Mouse (Mus musculus) limb, embryonic 12.5 days (tissue): ENCODE data around the gene Kif19a. TPM values are rescaled to one million over a fixed set of nuclear protein-coding genes. Genes with fewer than 3 reads are reported as not detected.

Experiments used
- ATAC-seq: fragments of 200-750 bp; cut with Nextera tagmentation; 2 replicates; pipeline ENCODE4 v1.8.0; 2017; ENCODE audit warnings: low read depth, moderate TSS enrichment; ENCODE audit not compliant: insufficient number of reproducible peaks, insufficient read depth, low FRiP score, low TSS enrichment
- H3K27ac ChIP-seq: fragments of 300-500 bp; sonication (generic); 2 replicates; pipeline ENCODE4 v1.5.1; 2016; ENCODE audit warnings: mild to moderate bottlenecking, moderate library complexity
- H3K27me3 ChIP-seq: fragments of 300-500 bp; sonication (generic); 2 replicates; pipeline ENCODE4 v1.6.1; 2016; ENCODE audit warnings: mild to moderate bottlenecking, moderate library complexity
- H3K36me3 ChIP-seq: fragments of 300-500 bp; sonication (generic); 2 replicates; pipeline ENCODE4 v1.6.1; 2016; ENCODE audit warnings: mild to moderate bottlenecking, moderate library complexity
- H3K4me1 ChIP-seq: fragments of 300-500 bp; sonication (generic); replicated peaks from 2 replicates; pipeline ENCODE4 v1.6.1; 2016
- H3K4me2 ChIP-seq: fragments of 300-500 bp; sonication (generic); 2 replicates; pipeline ENCODE4 v1.6.1; 2016; ENCODE audit warnings: mild to moderate bottlenecking, moderate library complexity
- H3K4me3 ChIP-seq: fragments of 300-500 bp; sonication (generic); replicated peaks from 2 replicates; pipeline ENCODE4 v1.5.1; 2016; ENCODE audit warnings: mild to moderate bottlenecking
- H3K9ac ChIP-seq: fragments of 300-500 bp; sonication (generic); replicated peaks from 2 replicates; pipeline ENCODE4 v1.6.1; 2016; ENCODE audit warnings: mild to moderate bottlenecking, moderate library complexity
- H3K9me3 ChIP-seq: fragments of 300-500 bp; sonication (generic); 2 replicates; pipeline ENCODE4 v1.6.1; 2016; ENCODE audit warnings: mild to moderate bottlenecking, moderate library complexity
- WGBS: fragments of 180-500 bp; shearing (Covaris S2); methylation state at CpG from one replicate; pipeline ENCODE4 v1.1.7; 2016; 5-methylcytosine and 5-hydroxymethylcytosine counted together
- polyA plus RNA-seq: library from polyadenylated mRNA; unstranded; fragments of >200 nt; fragmentation: Nextera tagmentation; extraction: Ambion mirVana; gene quantifications from 2 replicates; pipeline ENCODE4 v1.2.1, GENCODE M21; 2016

Kif19a gene
- polyA plus RNA-seq, 1 experiment from 2014 or later, result not detected

DNA sequence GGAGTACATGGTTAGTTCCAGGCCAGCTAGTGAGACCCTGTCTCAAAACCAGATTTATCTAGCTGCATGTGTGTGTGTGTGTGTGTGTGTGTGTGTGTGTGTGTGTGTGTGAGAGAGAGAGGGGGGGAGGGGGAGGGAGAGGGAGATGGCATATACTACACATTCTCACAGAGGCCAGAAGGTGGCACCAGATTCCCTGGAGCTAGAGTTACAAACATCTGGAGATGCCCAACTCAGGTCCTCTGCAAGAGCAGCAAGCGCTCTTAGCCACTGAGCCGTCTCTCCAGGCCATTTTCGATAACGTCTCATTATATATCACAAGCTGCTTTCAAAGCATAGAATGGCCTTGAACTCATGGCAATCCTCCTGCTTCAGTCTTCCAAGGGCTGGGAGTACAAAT lies 33.5 kb upstream of the Kif19a start:
- ATAC-seq, result no peak
- no peaks in the 10 kb centered on the region for H3K9me3 ChIP-seq
- no peaks in the 10 kb centered on the region for H3K36me3 ChIP-seq
- 70% methylated on average over 4 of the region's 4 CpGs for WGBS
- H3K27me3 ChIP-seq, result peaks cover 13% of the 10 kb centered on the region
- no peak overlapping the region for H3K4me3 ChIP-seq
- H3K9ac ChIP-seq, result no peak overlapping the region
- no peak overlapping the region for H3K4me2 ChIP-seq
- no peak overlapping the region for H3K27ac ChIP-seq
- H3K4me1 ChIP-seq, result peaks cover 20% of the 10 kb centered on the region

DNA sequence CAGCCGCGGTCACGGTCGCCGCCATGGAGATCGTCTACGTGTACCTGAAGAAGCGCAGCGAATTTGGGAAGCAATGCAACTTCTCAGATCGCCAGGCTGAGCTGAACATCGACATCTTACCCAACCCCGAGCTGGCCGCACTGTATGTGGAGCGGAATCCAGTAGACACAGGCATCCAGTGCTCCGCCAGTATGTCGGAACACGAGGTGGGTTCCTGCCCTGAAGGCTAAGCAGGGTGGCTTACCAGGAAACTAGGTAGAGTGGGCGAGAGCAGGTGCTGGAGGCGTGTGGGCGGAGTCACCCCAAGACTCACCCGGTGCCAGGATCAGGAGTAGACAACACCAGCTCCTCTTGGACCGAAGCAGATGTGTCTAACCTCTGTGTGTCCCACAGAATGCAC lies 32.3 kb upstream of the Kif19a start:
- ATAC-seq, result no peak
- Histone ChIP-seq H3K4me3 (no peak overlapping the region), H3K36me3 (no peaks in the 10 kb centered on the region), H3K9me3 (no peaks in the 10 kb centered on the region), H3K27me3 (peaks cover 7% of the 10 kb centered on the region), H3K27ac (no peak overlapping the region), H3K4me1 (peaks cover 9% of the 10 kb centered on the region), H3K9ac (no peak overlapping the region), H3K4me2 (no peak overlapping the region)
- 70% methylated on average over 22 of the region's 22 CpGs for WGBS

DNA sequence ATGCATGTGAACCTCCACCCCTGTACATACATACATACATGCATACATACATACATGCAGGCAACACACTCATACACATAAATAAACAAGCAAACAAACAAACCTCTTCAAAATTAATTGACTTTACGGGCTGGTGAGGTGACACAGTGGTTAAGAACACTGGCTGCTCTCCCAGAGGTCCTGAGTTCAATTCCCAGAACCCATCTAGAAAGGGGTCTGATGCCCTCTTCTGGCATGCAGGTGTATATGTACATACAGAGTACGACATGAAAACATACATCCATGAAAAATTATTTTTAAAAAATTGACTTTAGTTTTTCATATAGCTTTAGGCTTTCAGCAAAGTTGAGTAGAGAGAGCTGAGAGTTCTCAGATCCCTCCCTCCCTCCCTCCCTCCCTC lies 29.1 kb upstream of the Kif19a start:
- 86% methylated on average over 2 of the region's 2 CpGs for whole genome bisulfite sequencing
- Histone ChIP-seq H3K9ac (no peak overlapping the region), H3K4me1 (peaks cover 4% of the 10 kb centered on the region; the same call in 1 of the 2 replicates), H3K27ac (no peak overlapping the region), H3K4me2 (no peak overlapping the region), H3K4me3 (no peak overlapping the region), H3K9me3 (no peaks in the 10 kb centered on the region), H3K36me3 (no peaks in the 10 kb centered on the region), H3K27me3 (no peaks in the 10 kb centered on the region)
- no peak for ATAC-seq

DNA sequence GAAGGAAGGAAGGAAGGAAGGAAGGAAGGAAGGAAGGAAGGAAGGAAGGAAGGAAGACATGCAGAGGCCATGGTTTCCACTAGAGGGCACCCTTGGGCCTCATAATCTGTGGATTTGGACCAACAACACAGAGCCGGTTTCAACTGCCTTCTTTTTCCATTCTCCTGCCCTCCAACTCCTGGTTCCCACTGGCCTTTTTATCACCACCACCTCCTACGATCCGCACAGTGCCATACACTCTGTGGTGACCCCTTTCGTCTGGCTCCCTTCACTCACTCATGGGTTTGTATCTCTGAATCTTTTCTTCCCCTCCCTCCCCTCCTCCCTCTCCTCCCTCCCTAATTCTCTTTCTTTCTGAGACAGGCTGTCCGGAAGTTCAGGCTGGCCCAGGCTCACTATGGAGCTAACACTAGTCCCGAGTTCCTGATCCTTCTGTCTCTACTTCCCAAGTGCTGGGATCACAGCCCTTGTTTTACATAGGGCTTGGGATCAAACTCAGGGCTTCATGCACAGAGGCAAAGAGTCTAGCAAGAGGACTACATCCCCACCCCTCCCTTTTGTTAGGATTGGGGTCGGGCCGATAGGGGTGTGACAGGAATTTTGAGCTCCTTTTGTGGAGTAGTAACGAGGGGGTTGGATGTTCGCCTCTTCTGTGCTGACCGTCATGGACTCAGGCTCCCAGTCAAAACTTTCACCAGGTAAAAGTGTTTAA lies 28.1 kb upstream of the Kif19a start:
- Histone ChIP-seq H3K27ac (no peak overlapping the region), H3K9me3 (no peaks in the 10 kb centered on the region), H3K36me3 (no peaks in the 10 kb centered on the region), H3K4me3 (no peak overlapping the region), H3K4me1 (peaks cover 4% of the 10 kb centered on the region; the same call in 1 of the 2 replicates), H3K4me2 (no peak overlapping the region), H3K9ac (no peak overlapping the region), H3K27me3 (no peaks in the 10 kb centered on the region)
- 42% methylated on average over 11 of the region's 11 CpGs for WGBS
- no peak for ATAC-seq

DNA sequence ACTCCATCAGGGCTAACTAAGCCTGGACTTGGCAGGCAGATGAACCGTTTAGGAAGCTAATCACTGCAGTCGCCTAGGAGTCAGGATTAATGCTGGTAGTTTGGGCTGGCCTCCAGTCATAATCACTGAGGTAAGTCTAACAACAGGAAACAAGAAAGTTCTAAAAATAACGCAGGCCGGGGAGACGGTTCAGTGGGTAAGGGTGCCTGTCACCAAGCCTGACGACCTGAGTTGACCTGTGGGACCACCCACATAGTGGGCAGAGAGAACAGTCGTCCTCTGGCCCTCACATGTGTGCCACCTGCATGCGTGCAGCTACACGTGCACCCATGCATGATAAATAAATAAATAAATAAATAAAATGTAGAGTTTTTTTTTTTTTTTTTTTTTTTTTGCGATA lies 24.6 kb upstream of the Kif19a start:
- H3K9me3 ChIP-seq, result no peaks in the 10 kb centered on the region
- H3K4me1 ChIP-seq, result peaks cover 6% of the 10 kb centered on the region
- no peak overlapping the region for H3K9ac ChIP-seq
- ATAC-seq, result no peak
- H3K27me3 ChIP-seq, result peaks cover 9% of the 10 kb centered on the region
- WGBS, result 39% methylated on average over 10 of the region's 10 CpGs
- H3K4me2 ChIP-seq, result no peak overlapping the region
- no peaks in the 10 kb centered on the region for H3K36me3 ChIP-seq
- H3K27ac ChIP-seq, result no peak overlapping the region
- H3K4me3 ChIP-seq, result no peak overlapping the region

DNA sequence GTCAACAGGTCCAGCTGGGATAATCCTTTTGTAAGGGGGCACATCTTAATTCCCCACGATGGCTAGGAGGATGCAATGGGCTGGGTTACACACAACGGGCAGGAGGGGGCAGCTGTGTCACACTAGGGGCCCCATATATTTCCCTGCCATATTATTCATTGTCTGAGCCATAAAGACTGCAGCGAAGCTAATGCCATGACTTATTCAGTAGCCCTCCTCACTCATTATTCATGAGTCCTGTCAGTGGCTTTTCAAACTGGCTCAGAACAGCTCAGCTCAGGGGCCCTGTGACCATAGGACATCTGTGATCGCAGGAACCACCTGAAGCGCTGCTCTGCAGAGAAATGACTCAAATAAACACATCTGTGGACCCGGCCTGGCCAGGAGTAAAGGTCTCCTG lies 23.7 kb upstream of the Kif19a start:
- Histone ChIP-seq H3K36me3 (no peaks in the 10 kb centered on the region), H3K27me3 (peaks cover 10% of the 10 kb centered on the region), H3K9ac (no peak overlapping the region), H3K4me1 (peaks cover 6% of the 10 kb centered on the region), H3K4me3 (no peak overlapping the region), H3K27ac (no peak overlapping the region), H3K9me3 (no peaks in the 10 kb centered on the region), H3K4me2 (no peak overlapping the region)
- 49% methylated on average over 6 of the region's 6 CpGs for WGBS
- no peak for ATAC-seq

DNA sequence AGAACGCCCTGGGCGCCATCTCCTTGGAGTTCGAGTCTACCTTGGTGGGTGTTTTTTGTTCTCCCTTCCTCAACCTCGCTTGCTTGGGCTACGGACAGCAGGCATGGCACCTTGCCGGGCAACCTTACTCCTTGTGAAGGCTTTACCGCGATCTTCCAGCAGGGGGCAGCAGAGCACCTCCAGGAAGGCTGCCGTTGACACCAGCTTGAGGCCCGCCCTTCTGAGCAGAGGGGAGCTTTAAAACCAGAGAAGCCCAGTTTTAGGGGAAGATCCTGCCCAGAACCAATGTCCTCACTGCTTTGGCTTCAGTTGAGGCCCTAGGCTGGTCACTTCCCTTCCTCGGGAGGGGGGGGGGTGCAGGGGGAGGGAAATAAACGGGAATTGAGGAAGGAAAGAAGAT lies 20.1 kb upstream of the Kif19a start:
- H3K4me3 ChIP-seq, result no peak overlapping the region
- H3K27ac ChIP-seq, result no peak overlapping the region
- peaks cover 14% of the 10 kb centered on the region for H3K27me3 ChIP-seq
- H3K9ac ChIP-seq, result no peak overlapping the region
- 2% methylated on average over 12 of the region's 12 CpGs for WGBS
- H3K4me2 ChIP-seq, result peak overlapping the region; percentile 29; the same call in 1 of the 2 replicates
- H3K4me1 ChIP-seq, result peaks cover 6% of the 10 kb centered on the region
- H3K9me3 ChIP-seq, result no peaks in the 10 kb centered on the region
- peak; percentile 63; the same call in 1 of the 2 replicates for ATAC-seq
- no peaks in the 10 kb centered on the region for H3K36me3 ChIP-seq

DNA sequence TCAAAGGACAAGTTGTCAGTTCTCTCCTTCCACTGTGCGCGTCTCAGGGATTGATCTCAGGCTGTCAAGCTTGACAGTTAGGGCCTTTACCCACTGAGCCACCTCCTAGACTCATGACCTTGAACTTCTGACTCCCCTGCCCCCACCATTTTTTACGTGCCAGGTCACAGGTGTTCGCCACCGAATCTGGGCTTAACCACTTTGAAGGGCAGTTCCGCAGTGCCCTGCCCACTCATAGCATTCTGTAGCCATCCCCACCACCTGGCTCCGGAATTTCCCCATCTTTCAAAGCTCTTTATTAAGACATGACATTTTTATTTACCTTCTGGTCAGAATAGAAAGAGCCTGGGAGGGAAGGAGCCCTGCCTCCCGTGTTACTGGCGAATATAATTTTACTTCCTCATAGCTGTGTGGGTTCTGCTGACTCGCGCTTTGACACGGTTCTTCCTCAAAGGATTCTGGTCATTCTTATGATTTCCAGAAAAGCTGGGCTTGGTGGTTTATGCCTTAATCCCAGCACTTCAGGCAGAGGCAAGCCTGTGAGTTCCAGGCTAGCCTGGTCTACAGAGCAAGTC lies 17.5 kb upstream of the Kif19a start:
- no peak for ATAC-seq
- H3K9ac ChIP-seq, result no peak overlapping the region
- H3K4me2 ChIP-seq, result no peak overlapping the region
- peaks cover 2% of the 10 kb centered on the region; the same call in 1 of the 2 replicates for H3K4me1 ChIP-seq
- peaks cover 14% of the 10 kb centered on the region for H3K27me3 ChIP-seq
- H3K4me3 ChIP-seq, result no peak overlapping the region
- H3K27ac ChIP-seq, result no peak overlapping the region
- no peaks in the 10 kb centered on the region for H3K36me3 ChIP-seq
- 63% methylated on average over 12 of the region's 12 CpGs for WGBS
- no peaks in the 10 kb centered on the region for H3K9me3 ChIP-seq

DNA sequence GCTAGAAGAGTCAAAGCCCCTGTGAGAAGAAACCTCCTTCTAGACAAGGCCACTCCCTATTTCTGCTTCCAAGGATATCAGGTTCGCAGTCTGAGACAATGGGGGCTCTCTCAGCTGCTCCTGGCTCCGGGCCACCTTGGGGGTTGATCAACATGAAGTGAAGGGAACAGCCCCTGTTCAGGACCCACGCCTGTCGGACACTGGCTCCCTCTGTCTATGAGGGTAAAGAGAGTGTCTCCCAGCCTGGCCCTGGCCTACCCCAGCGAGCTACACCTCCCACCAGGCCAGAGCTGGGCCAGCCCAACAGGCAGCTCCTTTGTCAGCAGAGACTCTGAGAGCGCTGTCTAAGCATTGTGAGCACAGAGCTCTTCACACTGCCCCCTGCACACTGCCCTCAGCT lies 4.7 kb downstream of the Kif19a start:
- ATAC-seq, result no peak
- H3K36me3 ChIP-seq, result no peaks in the 10 kb centered on the region
- 57% methylated on average over 6 of the region's 6 CpGs for WGBS

DNA sequence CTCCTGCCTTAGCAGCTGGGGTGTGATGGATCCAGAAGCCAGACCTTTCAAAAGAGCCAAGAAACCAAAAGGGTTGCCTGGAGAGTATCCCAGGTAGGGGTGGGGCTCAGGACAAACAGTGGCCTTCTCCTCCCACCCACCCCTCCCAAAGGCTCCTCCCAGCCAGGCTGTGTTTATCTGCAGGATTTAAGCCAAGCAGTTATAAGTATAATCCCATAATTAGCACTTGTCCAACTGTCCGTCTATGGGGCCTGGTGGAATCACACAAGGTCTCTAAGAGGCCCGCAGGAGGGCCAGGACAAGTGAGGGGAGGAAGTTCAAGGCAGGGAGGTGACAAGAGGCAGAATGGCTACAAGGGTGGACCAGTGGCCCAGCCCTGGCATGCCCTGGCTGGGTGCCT lies 6.7 kb downstream of the Kif19a start:
- Histone ChIP-seq H3K4me2 (no peak overlapping the region), H3K27ac (no peak overlapping the region), H3K36me3 (no peaks in the 10 kb centered on the region), H3K9me3 (no peaks in the 10 kb centered on the region), H3K9ac (no peak overlapping the region), H3K4me1 (no peaks in the 10 kb centered on the region; the same call in 1 of the 2 replicates), H3K4me3 (no peak overlapping the region), H3K27me3 (peaks cover 16% of the 10 kb centered on the region)
- ATAC-seq, result no peak
- WGBS, result 53% methylated on average over 2 of the region's 2 CpGs

More for the DNA sequence above, 4.7 kb downstream of the Kif19a start:
- no peak overlapping the region for H3K27ac ChIP-seq
- H3K9me3 ChIP-seq, result no peaks in the 10 kb centered on the region
- no peak overlapping the region for H3K9ac ChIP-seq
- peaks cover 3% of the 10 kb centered on the region for H3K4me1 ChIP-seq
- peaks cover 36% of the 10 kb centered on the region for H3K27me3 ChIP-seq
- H3K4me2 ChIP-seq, result no peak overlapping the region
- H3K4me3 ChIP-seq, result no peak overlapping the region

DNA sequence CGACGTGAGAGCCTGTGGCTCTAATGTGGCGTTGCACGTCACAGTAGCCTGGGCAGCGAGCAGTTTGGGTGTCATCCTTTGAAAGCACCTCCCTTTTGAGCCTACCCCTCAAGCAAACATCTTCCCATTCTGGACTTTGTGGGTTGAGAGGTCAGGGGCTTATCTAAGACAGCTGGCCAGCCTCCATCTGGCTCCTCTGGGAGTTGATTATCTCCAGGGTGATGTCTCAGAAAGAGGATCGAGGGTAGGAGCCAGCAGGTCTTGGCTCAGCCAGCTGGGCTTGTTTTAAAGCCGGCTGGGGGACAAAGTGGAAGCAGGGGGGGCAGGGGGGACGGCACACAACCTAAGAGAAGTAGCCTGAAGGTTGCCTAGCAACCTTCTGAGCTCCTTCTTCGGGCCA lies 14.9 kb downstream of the Kif19a start:
- Histone ChIP-seq H3K27me3 (peaks cover 70% of the 10 kb centered on the region), H3K9ac (no peak overlapping the region), H3K27ac (no peak overlapping the region), H3K4me2 (no peak overlapping the region), H3K4me1 (peaks cover 5% of the 10 kb centered on the region; the same call in 1 of the 2 replicates), H3K4me3 (no peak overlapping the region), H3K36me3 (no peaks in the 10 kb centered on the region), H3K9me3 (no peaks in the 10 kb centered on the region)
- no peak for ATAC-seq
- WGBS, result 48% methylated on average over 9 of the region's 9 CpGs

DNA sequence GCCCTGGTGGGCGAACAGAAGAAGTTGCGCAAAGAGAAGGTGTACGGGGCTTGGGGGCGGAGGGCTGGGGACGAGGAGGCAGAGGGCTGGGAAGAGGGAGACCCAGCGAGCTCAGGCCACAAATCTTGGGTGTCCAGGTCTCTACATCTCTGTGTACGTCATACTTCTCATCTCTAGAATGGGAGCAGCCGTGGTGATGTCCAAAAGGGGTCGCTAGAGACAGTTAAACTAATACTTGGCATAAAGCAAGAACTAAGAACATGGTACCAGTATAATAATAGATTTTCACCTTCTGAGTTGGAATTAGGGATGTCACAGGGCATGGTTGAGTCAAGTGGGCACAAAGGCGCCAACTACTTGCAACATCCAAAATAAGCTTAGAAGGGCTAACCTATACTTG lies 20.7 kb downstream of the Kif19a start:
- peaks cover 98% of the 10 kb centered on the region for H3K27me3 ChIP-seq
- H3K4me2 ChIP-seq, result peak overlapping the region; percentile 57
- no peak for ATAC-seq
- no peaks in the 10 kb centered on the region for H3K9me3 ChIP-seq
- no peak overlapping the region for H3K27ac ChIP-seq
- 46% methylated on average over 10 of the region's 10 CpGs for WGBS
- peak overlapping the region; percentile 35 for H3K4me3 ChIP-seq
- H3K36me3 ChIP-seq, result no peaks in the 10 kb centered on the region
- peaks cover 12% of the 10 kb centered on the region for H3K4me1 ChIP-seq
- no peak overlapping the region for H3K9ac ChIP-seq
